In the genomic region with DNA sequence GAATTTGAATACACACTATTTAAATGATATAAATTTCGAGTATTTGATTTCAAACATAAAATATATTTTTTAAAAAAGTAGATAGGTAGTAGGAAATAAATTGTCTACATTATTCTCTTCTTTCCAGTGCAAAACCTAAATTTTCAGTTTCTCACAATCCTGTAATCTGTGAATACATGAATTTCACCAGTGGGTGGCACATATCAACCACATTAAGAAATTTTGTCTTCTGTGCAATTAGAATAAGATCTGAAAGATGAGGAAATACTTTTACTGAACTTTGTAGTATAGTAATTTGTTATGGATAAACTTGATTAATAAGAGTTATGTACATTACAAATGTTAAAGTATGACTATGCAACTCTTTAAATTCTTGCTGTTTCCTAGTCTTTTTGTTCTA, we compare ENCODE assay signal across 22 mouse cellular contexts.
DNase-seq lines count a peak whose midpoint lies in the region; ATAC-seq and TF ChIP-seq lines count a peak whose summit lies in the region.
"Had no signal": no experiment of that assay in that cellular context is flagged by ENCODE, and none has a peak within 500 bp of the region (broad histone marks: within the 10 kb centered on the region; RNA-seq: fewer than 3 reads in every experiment).

No protein-coding gene starts in this region.

- TF ChIP-seq CTCF in kidney, postnatal 0 days (IDR thresholded peaks at IDR 0.05; ENCODE audit: low read depth) = peak; percentile 47
- TF ChIP-seq CTCF in kidney, adult 2 months (conservative IDR thresholded peaks at IDR 0.05; ENCODE audit: insufficient read depth, insufficient read length, low read depth, low read length) = no peak
- TF ChIP-seq CTCF in midbrain, postnatal 0 days (IDR thresholded peaks at IDR 0.05) = peak; percentile 37
- TF ChIP-seq CTCF in Patski (IDR thresholded peaks at IDR 0.05) = peak; percentile 22

- WGBS in kidney, postnatal 0 days = 43% methylated on average over 1 of the region's 1 CpGs
- WGBS in kidney, adult 2 months = 41% methylated on average over 1 of the region's 1 CpGs
- WGBS in midbrain, postnatal 0 days = 47% methylated on average over 1 of the region's 1 CpGs
- WGBS in midbrain, embryonic 11.5 days = 61% methylated on average over 1 of the region's 1 CpGs

- no peak for TF ChIP-seq POLR2A in kidney, adult 2 months (IDR thresholded peaks at IDR 0.05; ENCODE audit: low read depth, low read length)

- no peak overlapping the region for H3K4me2 ChIP-seq in kidney, postnatal 0 days (ENCODE audit: low read length)
- H3K4me2 ChIP-seq in midbrain, postnatal 0 days (ENCODE audit: low read depth, low read length, poor library complexity, severe bottlenecking) = no peak overlapping the region
- no peak overlapping the region for H3K4me2 ChIP-seq in midbrain, embryonic 11.5 days
- H3K4me2 ChIP-seq: embryonic facial prominence, embryonic 15.5 days; neural tube, embryonic 13.5 days had no signal

- H3K4me1 ChIP-seq in kidney, postnatal 0 days (replicated peaks; ENCODE audit: insufficient read depth, low read length) = no peaks in the 10 kb centered on the region
- no peaks in the 10 kb centered on the region for H3K4me1 ChIP-seq in kidney, adult 2 months (ENCODE audit: control insufficient read depth, insufficient read depth, low read length)
- H3K4me1 ChIP-seq in midbrain, postnatal 0 days (ENCODE audit: insufficient read depth, low read length) = no peaks in the 10 kb centered on the region
- no peaks in the 10 kb centered on the region for H3K4me1 ChIP-seq in midbrain, embryonic 11.5 days (ENCODE audit: control insufficient read depth, insufficient read depth, low read length)
- H3K4me1 ChIP-seq: embryonic facial prominence, embryonic 15.5 days; neural tube, embryonic 13.5 days had no signal

- DNase-seq in kidney, postnatal 0 days (ENCODE audit: low spot score) = peak; percentile 33
- no peak for DNase-seq in kidney, adult 2 months
- DNase-seq in midbrain, postnatal 0 days (ENCODE audit: low spot score) = no peak
- no peak for DNase-seq in midbrain, embryonic 11.5 days (ENCODE audit: low spot score, missing footprints)
- peak; percentile 0 for DNase-seq in Patski (ENCODE audit: low read depth, low spot score)
- DNase-seq in neural tube, embryonic 10.5 days (ENCODE audit: extremely low spot score, low spot score) = no peak
- DNase-seq in adrenal gland, postnatal 25 days = no peak
- DNase-seq: adrenal gland, adult 8-10 months; cerebellum, adult 11-12 months; cerebellum, postnatal 25 days; gastrocnemius, postnatal 10 days; heart, adult 18-20 months; kidney, adult 8-10 months; kidney, postnatal 36 days; lung, postnatal 14 days; spleen, adult 18-20 months; thymus, adult 18-20 months; thymus, postnatal 4 days had no signal

- no peaks in the 10 kb centered on the region for H3K36me3 ChIP-seq in kidney, postnatal 0 days (ENCODE audit: insufficient read depth, low read length)
- no peaks in the 10 kb centered on the region for H3K36me3 ChIP-seq in kidney, adult 2 months (ENCODE audit: control insufficient read depth, insufficient read depth, low read length)
- H3K36me3 ChIP-seq in midbrain, postnatal 0 days (ENCODE audit: insufficient read depth, low read length) = no peaks in the 10 kb centered on the region
- no peaks in the 10 kb centered on the region for H3K36me3 ChIP-seq in midbrain, embryonic 11.5 days (ENCODE audit: control insufficient read depth, insufficient read depth, low read length)
- H3K36me3 ChIP-seq: embryonic facial prominence, embryonic 15.5 days; neural tube, embryonic 13.5 days had no signal

- POLR2A ChIA-PET in Patski (lab: Charles Lee) = no interaction called here

- no peak overlapping the region for H3K27ac ChIP-seq in kidney, postnatal 0 days
- H3K27ac ChIP-seq in kidney, adult 2 months (ENCODE audit: insufficient read depth, low read depth, low read length) = no peak overlapping the region
- no peak overlapping the region for H3K27ac ChIP-seq in midbrain, postnatal 0 days (ENCODE audit: low read depth, low read length)
- no peak overlapping the region for H3K27ac ChIP-seq in midbrain, embryonic 11.5 days (ENCODE audit: low read depth, low read length)
- H3K27ac ChIP-seq: embryonic facial prominence, embryonic 15.5 days; liver, embryonic 14.5 days; neural tube, embryonic 13.5 days had no signal

- no peak for ATAC-seq in kidney, postnatal 0 days (replicated peaks; ENCODE audit: low FRiP score, low read depth)
- no peak for ATAC-seq in midbrain, postnatal 0 days (ENCODE audit: low FRiP score)
- no peak for ATAC-seq in midbrain, embryonic 11.5 days (ENCODE audit: low FRiP score)
- no peak for ATAC-seq in Patski

- CTCF ChIA-PET in Patski (lab: Charles Lee) = no interaction called here

- H3K27me3 ChIP-seq in kidney, postnatal 0 days (ENCODE audit: insufficient read depth, low read length) = no peaks in the 10 kb centered on the region
- H3K27me3 ChIP-seq in kidney, adult 2 months (replicated peaks; ENCODE audit: control insufficient read depth, insufficient read depth, low read length) = no peaks in the 10 kb centered on the region
- no peaks in the 10 kb centered on the region for H3K27me3 ChIP-seq in midbrain, postnatal 0 days (ENCODE audit: insufficient read depth, low read length)
- no peaks in the 10 kb centered on the region for H3K27me3 ChIP-seq in midbrain, embryonic 11.5 days (ENCODE audit: control insufficient read depth, insufficient read depth, low read length)
- H3K27me3 ChIP-seq in Patski = peaks cover 10% of the 10 kb centered on the region
- H3K27me3 ChIP-seq: CH12.LX; embryonic facial prominence, embryonic 15.5 days; neural tube, embryonic 13.5 days had no signal

- no peak overlapping the region for H3K9ac ChIP-seq in kidney, postnatal 0 days (ENCODE audit: low read depth, low read length)
- no peak overlapping the region for H3K9ac ChIP-seq in midbrain, postnatal 0 days (replicated peaks; ENCODE audit: low read length, poor library complexity, severe bottlenecking)
- H3K9ac ChIP-seq in midbrain, embryonic 11.5 days (ENCODE audit: low read length) = no peak overlapping the region
- H3K9ac ChIP-seq: embryonic facial prominence, embryonic 15.5 days; liver, embryonic 14.5 days; neural tube, embryonic 13.5 days had no signal

- H3K9me3 ChIP-seq in kidney, postnatal 0 days (replicated peaks; ENCODE audit: low read length) = no peaks in the 10 kb centered on the region
- no peaks in the 10 kb centered on the region for H3K9me3 ChIP-seq in midbrain, postnatal 0 days (ENCODE audit: low read length)
- H3K9me3 ChIP-seq in midbrain, embryonic 11.5 days (ENCODE audit: control insufficient read depth, low read length) = no peaks in the 10 kb centered on the region
- H3K9me3 ChIP-seq: embryonic facial prominence, embryonic 15.5 days; neural tube, embryonic 13.5 days had no signal

- no peak overlapping the region for H3K4me3 ChIP-seq in kidney, postnatal 0 days (replicated peaks; ENCODE audit: low read depth, low read length)
- no peak overlapping the region for H3K4me3 ChIP-seq in kidney, adult 2 months (ENCODE audit: insufficient read depth, low read depth, low read length)
- no peak overlapping the region for H3K4me3 ChIP-seq in midbrain, postnatal 0 days (ENCODE audit: low read depth, low read length)
- H3K4me3 ChIP-seq in midbrain, embryonic 11.5 days (ENCODE audit: low read depth, low read length) = no peak overlapping the region
- H3K4me3 ChIP-seq: embryonic facial prominence, embryonic 15.5 days; neural tube, embryonic 13.5 days had no signal

- in situ Hi-C loops in Patski (cut with MboI; ENCODE audit: low pct_unique_long_range_greater_than_20kb) = loop anchor here (5.0 kb wide), 1 partner anchor 368 kb away; no protein-coding TSS in a partner anchor

Comparison
In these comparisons a context has a peak if more than half of its experiments do, and no peak if none do; other contexts are left out.
1. DNase-seq: peak in kidney, postnatal 0 days (single experiment) and Patski (single experiment); none in kidney, adult 2 months (single experiment), midbrain, postnatal 0 days (single experiment), midbrain, embryonic 11.5 days (single experiment), neural tube, embryonic 10.5 days (single experiment) and adrenal gland, postnatal 25 days (single experiment).